Mouse (Mus musculus): ENCODE measurements at regions not wholly inside any gene's neighbourhood (a gene's known extent, or its start where the extent isn't known, plus 50 kb on each side); places are given as distances from the start of the nearest gene placed in this dataset.
A peak's percentile ranks its signal among the peaks of the same experiment; 100 is the strongest.

DNA sequence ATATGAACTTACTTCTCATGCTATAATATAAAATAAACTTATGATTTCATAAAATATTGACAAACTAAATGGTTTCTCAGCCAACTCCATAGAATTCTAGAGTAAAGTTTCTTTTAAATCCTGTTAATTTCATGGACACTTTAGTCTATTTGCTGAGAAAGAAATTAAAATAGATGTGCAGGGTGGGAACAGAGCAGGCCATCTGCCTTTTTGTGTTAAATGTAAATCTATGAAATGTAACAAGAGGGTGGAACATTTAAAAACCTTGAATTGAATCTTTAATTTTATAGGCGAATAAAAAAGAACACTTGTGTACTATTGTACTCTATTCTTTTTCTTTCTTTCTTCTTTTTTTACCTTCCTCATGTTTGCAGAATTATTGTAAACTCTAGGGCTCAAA, 1050.7 kb downstream of the Tbl1xr1 start:
- no peak for DNase-seq (ENCODE audit: low spot score)

DNA sequence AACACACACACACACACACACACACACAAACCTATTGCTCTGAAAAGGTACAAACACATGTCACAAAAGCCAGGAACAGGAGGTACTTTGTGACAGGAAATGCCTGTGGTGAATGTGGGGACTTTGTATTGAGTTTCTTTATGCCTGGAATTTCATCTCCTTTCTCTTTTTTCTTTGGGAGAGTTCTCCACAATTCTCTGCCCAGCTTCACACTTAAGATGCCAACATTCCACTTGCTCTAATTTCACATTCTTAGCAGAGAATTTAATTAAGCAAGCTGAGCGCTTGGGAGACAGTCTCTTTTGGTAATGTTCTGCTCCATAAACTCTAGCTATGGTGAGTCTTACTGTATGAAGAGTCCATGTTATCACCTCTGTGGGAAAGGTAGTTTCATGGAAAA, 1059.1 kb downstream of the Tbl1xr1 start:
- DNase-seq (ENCODE audit: low spot score), result no peak

DNA sequence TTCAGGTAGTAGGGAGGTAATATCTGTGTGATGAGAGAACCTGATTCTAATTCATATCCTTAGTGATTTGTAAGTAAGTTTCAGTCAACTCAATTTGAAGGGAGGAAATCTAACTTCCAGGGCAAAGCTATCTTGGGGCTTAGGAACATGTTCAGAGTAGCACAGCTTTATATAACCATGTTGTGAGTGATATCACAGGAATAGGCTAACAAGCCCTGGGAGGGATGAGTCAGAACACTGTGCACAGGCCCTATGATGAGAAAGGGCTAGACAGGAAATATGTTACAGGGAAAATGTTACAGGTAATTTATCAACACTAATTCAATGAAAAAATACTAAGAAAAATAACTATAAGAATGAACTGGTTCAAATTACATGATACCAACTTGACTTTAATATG, 1062.5 kb downstream of the Tbl1xr1 start:
- no peak for DNase-seq (ENCODE audit: low spot score)

DNA sequence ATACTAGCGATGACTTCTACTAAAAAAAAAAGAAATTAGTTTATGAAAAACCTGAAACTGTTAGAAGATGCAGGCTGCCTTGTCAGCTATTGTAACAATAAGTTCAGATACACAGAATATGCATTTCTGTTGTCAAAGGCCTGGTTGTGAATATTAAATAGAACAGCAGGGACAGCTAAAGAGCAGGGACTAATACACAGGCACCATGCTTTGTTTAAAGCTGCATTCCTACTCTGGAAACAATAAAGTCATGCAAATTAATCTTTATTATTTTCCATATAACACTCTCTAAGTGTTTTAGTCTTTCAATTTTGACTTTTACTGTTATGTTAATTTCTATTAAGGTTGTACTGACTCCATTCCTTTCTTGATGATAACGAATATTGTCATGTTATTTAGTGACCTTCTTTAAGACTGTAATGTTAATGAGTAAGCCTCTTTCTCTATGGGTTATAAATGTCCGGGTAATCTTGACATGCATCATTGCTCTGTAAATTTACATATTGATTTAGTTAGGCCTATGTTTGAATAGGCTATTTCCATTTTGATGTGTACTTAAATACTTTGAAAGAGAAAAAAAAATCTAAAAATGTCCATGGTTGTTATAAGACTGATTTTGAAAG, 1088.5 kb downstream of the Tbl1xr1 start:
- no peak for DNase-seq (ENCODE audit: low spot score)

DNA sequence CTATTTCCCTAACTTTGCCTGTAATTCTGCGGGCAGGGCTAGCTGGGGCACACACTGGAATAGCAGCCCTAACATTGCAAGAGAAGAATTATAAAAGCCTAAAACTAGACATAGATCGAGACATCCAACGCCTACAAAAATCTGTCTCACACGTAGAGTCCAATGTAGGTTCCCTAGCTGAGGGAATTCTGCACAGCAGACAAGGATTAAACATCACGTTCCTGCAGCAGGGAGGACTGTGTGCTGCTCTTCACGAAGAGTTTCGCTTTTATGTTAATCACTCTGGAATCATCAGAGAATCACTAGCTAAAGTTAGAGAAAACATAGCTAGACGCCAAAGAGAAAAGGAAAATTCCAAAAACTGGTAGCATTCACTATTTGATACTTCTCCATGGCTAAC, 1106.9 kb downstream of the Tbl1xr1 start:
- DNase-seq (ENCODE audit: low spot score), result no peak

DNA sequence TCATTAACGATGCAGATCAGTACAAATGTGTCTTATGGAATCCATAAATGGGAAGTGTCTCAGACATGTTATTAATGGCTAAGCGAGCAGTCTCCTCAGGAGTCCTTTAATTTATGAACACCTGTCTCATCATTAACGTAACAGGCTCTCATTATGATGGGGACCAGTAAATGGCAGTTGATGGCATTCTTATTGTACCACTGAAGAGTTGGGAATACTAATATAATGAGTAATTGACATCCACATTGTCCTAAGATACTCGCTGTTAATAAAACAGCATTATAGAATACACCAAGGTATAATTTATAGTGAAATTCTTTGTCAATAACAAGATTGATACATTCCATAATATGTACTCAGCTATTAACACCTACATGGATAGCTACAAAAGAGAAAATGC, 1112.0 kb downstream of the Tbl1xr1 start:
- no peak for DNase-seq (ENCODE audit: low spot score)

DNA sequence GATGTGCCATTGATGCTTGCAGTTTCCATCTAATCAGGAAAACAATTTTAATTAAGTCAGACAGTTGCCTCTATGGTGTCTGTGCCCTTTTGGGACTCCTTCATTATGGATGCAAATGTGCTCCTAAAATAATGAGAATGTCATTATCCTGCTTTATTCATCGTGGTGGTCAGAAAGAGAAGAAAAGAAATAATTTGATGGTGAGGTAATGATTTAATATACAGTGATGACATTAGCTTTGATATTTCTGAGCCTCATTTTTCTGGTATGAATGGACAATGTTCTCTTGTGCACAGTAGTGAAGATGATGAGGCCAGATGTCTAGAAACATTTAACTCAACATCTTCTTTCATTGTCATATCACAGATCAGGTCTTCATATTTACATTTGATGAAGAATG, 1123.6 kb downstream of the Tbl1xr1 start:
- DNase-seq (ENCODE audit: low spot score), result no peak

DNA sequence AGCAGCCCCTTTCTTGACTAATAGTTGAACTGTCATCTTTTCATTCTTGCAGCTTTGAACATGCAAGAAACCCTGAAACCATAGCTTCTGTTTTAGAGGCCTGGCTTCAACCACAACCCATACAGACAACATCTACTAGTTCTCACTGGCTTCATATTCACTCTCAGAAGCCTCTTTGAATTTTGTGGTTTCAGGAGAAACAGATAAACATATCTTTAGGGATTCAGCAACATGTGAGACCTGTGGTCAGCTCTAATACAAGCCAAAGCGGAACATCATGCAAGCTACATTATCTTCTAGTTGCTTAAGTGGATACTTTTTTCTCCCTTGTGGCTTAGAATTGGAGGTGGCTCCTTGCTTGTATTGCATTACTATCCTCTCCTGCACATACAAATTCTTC, 1138.0 kb downstream of the Tbl1xr1 start:
- DNase-seq (ENCODE audit: low spot score), result no peak

DNA sequence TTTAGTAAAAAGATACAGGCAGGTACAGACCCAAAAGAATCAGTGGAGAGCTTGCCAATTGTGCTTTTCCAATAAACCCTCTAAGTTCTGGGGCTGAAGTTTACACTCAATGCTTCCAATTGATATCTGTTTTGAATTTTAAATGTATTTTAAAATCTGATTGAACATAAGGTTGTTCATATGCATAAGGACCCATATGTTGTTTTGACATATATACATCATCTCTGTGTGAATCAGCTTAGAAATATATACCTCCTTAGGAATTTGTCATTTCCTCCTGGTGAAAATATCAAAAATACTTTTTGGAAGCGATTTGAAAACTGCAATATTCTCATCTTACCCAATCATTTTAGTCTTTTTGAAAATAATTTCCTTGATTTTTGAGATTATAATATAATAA, 1140.3 kb downstream of the Tbl1xr1 start:
- DNase-seq (ENCODE audit: low spot score), result no peak

DNA sequence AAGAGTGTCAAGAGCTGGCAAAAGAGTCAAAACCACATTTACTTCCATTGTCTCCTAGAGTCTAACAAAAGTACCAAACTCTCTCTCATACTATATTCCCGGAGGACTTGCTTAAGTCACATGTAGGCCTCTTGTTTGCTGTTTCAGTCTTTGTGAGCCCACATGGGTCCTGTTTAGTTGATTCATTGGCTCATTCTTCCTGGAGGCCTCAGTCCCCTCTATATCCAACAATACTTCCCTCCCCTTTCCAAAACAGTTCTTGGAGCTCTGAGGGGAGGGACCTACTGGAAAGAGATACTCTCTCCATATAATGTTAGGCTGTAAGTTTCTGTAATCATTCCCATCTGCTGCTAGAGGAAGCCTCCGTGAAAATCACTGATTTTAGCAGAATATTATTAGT, 1171.8 kb downstream of the Tbl1xr1 start:
- no peak for DNase-seq (ENCODE audit: low spot score)

DNA sequence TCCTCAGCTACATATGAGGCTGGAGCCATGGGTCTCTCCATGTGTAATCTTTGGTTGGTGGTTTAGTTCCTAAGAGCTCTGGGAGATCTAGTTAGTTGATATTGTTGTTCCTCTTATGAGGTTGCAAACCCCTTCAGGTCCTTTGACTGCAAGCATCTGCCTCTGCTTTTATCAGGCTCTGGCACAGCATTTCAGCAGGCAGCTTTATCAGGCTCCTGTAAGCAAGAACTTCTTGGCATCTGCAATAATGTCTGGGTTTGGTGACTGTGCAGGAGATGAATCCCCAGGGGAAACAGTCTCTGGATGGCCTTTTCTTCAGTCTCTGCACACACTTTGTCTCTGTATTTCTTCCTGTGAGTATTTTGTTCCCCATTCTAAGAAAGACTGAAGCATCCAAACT, 1175.7 kb downstream of the Tbl1xr1 start:
- DNase-seq (ENCODE audit: low spot score), result no peak

DNA sequence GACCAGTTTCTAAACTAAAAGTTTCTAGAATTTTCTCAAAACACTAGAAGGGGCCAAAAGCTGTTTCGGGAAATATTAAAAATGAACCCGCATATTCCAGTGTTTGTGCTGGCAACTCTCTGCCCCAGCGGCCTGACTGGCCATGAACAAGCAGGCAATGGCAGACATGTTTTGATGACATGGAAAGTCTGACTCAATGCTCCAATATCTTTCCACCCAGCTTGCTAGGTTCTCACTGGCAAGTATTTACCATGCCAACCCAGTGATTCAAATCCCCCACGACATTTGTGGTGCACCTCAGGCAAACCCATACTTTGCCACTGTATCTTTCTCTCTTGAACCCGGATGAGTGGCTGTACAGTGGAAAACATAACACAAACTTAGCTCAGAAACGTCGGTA, 1222.4 kb downstream of the Tbl1xr1 start:
- DNase-seq (ENCODE audit: low spot score), result no peak

DNA sequence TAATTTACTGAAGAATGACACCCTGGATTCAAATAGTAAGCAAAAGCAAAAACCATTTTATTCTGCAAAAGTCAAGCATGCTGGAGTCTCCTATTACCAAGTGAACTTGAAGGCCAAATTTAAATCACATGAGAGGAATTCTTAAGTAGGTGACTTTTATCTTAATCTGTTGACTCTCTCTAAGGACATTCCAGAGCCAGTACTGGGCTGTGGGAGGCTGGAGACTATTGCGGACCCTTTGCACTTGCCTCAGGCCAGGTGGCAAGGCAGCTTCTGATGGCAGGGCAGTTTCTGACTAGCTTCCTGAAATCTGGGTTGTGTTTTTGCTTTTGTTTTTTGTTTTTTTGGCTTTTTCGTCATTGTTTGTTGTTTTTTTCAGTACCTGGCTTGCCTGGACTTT, 1257.8 kb downstream of the Tbl1xr1 start:
- no peak for DNase-seq (ENCODE audit: low spot score)

DNA sequence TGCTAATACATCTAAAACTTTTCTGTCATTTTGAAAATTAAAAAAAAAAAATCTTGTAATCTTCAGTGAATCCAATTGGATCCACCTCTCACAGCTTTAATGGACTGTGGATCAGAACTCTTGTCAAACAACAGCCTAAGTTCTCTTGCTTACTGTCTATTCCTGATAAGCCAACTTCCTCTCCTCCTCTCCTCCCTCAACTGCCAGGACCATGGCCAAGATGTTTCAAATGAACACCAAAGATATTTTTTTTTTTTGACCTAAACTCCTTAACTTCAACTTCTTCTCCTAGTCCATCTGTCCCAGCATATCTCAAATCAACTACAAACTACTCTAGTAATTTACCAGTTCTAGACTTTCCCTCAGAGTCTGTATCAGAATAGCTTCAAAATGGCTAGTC, 1258.5 kb downstream of the Tbl1xr1 start:
- no peak for DNase-seq (ENCODE audit: low spot score)

DNA sequence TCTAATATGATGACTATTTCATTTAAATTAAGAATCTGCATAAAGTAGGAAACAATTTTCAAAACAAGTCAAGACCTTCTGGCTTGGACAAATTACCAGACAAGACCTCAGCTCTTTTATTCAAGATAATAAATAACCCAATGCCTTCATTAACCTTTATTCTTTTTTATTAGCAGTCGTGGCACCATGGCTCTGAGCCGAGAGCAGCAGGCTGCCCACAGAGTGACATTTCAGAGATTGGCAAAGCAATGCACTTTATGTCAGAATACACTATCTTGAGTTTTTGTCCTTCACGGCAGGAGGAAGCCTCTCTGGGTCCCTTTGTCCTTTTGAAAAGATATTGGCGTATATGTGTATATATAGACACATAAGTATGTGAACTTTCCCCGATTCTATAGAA, 1297.9 kb downstream of the Tbl1xr1 start:
- DNase-seq (ENCODE audit: low spot score), result no peak

DNA sequence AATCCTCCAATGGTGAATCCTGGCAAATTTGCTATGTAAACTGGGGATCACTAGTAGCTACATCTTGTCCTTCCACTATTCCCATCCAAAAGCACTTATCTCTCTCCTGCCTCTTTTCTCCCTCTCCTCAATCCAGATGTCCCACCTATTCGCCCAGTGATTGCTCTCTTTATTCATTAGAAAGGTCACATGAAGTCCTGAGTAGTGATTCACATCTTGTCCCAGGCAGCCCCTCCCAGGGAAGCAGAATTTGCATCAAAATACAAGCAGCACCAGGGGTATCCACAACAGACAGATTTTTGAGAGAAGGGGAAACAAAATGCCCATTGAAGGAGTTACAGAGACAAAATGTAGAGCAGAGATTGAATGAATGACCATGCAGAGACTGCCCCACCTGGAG, 1328.4 kb downstream of the Tbl1xr1 start:
- DNase-seq (ENCODE audit: low spot score), result no peak

DNA sequence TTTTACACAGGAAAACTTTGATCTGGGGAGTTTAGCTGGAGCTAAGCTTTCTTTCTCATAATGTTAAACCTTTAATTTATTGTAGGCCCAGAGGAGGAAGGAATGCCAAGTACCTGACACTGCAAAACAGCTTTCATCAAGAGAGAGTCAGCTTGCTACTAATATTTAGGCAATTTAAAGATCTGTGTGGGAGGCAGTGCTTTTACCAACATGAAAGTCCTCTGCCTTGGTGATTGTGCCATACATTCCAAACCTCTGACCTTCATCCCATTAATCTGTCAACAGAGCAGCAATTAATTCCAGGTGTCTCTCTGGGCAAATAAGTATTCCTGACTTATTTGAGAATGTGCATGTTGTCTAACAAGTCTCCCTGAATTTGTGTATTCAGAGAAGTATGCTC, 1333.0 kb downstream of the Tbl1xr1 start:
- peak; percentile 74 for DNase-seq (ENCODE audit: low spot score)

DNA sequence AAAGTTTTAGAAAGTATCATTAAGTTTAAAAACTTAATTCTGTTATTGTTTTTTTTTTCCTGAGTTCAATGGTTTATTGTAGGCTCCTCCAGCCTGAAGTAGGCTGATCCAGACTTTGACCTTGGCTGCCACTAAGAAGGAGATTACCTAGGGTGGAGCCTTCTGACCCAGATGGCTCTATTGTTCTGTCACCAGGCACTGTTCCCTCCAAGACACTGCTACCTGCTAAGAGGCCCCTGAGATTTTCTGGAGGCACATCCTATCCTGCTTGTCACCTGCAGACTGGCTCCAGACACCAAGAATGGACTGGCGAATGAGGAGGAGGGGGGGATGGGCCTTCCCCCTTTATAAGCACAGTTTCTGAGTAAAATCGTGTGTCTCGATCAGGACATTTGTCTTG, 1350.5 kb downstream of the Tbl1xr1 start:
- DNase-seq (ENCODE audit: low spot score), result no peak

DNA sequence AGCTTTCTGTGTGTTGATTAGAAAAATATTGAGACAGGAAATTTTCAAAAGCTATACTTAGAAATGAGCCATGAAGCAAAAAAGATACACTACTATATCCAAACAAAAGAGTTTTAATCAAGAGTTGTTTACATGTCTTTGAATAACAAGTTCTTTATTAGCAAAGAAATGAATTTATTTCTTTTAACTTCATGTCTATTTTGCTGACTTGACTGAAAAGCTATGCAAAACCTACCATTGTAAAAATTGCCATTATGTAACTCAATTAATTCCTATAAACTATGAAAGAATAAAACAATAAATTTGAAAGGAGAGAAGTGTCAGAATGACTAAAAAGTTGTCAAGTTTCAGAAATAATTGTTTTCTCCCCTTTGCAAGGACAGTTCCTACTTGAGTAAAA, 1358.6 kb downstream of the Tbl1xr1 start:
- no peak for DNase-seq (ENCODE audit: low spot score)

DNA sequence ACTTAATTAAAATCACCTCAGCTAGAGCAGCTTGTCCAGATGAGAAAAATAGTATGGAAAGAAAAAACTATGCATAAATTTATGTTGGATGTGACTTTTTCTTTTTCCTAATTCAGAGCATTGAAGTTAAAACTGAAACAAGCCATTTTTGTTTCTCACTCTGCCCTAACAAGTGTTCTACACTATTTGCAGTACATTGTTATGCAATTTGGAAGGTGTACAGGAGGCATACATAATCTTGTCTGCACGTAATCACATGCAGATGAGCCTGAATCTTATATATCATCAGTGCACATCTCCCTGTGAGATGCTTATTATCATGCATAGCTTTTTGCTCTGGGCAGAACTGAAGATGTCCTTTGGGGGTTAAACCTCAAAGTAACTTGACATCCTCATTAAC, 1381.3 kb downstream of the Tbl1xr1 start:
- DNase-seq (ENCODE audit: low spot score), result no peak

DNA sequence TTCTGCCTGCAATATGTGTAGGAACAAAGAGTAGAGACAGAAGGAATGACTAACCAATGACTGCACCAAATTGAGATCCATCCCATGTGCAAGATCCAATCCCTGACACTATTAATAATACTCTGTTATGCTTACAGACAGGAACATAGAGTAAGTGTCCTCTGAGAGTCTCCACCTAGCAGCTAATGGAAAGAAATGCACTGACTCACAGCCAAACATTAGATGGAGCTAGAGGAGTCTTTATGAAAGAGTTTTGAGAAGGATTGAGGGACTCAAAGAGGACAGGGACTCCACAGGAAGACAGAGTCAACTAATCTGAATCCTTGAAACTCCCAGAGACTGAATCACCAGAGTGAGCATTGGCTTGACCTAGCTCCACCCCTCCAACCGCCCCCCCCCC, 1423.4 kb downstream of the Tbl1xr1 start:
- no peak for DNase-seq (ENCODE audit: low spot score)

DNA sequence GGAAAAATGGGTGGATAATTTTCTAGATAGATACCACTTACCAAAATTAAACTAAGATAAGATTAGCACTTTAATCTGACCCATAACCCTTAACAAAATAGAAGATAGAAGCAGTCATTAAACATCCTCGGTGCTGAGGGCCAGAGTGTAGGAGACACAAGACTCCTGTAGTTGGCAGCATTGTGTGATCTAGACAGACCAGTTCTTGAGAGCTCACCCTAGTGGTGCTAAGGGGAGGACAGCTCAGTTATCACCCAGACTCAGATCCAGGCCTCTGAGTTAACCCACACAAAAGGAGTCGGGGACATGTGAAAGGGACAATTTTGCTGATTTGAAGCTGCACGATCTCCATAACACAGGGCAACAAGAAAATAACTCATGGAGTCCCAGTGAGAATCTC, 1471.1 kb downstream of the Tbl1xr1 start:
- DNase-seq (ENCODE audit: low spot score), result no peak

DNA sequence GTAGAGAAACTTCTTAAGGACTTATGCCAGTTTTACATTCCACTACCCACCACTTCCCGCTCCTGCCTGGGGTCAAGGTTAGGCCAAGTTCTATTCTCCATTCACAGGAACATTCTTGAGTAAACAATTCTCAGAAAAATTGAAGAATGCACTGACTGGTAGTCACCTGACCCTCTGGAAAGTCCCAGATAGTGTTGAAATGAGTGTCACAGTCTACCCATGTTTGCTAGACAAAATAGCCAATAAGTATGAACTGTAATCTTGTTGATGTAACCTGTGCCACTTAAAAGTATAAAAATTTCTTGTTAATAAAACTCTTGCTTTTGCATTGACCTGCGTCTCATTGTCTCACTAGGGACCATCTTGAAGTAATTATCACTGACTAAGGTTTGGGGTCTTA, 1487.9 kb downstream of the Tbl1xr1 start:
- DNase-seq (ENCODE audit: low spot score), result no peak

DNA sequence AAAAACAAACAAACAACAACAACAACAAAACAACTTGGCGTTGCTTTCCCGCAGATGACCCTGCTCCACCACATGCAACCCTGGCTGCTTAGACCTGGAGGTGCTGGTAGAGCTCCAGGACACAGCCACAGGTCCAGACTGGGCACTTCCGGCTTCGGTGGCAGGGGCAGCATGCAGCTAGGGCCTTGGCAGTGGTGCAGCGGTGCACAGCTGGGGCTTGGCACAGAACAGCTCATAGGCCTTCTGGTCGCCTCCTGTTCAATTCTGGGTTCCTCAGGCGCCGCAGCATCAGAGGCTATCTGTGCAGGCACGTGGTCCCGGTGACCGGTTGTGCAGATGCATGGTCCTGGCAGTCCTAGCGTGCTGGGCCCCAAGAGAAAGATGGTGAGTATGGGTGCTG, 1492.4 kb downstream of the Tbl1xr1 start:
- DNase-seq (ENCODE audit: low spot score), result no peak

Measured in embryo, embryonic 10.5 days (tissue).